Mouse (Mus musculus) G1E-ER4 (cell line): ENCODE measurements around the gene Iqch. TPM values are rescaled to one million over a fixed set of nuclear protein-coding genes. Genes with fewer than 3 reads are reported as not detected.

Source experiments
- GATA1 ChIP-seq: IDR thresholded peaks from one replicate; pipeline ENCODE4 v1.8.0; 2012; ENCODE audit warnings: low read length, inconsistent platforms
- polyA plus RNA-seq: library from polyadenylated mRNA; stranded (reverse); fragments of >175 nt; gene quantifications from 2 replicates; pipeline ENCODE4 v1.2.3, GENCODE M21; 2012

The Iqch gene
- polyA plus RNA-seq, 1 experiment = not detected

DNA sequence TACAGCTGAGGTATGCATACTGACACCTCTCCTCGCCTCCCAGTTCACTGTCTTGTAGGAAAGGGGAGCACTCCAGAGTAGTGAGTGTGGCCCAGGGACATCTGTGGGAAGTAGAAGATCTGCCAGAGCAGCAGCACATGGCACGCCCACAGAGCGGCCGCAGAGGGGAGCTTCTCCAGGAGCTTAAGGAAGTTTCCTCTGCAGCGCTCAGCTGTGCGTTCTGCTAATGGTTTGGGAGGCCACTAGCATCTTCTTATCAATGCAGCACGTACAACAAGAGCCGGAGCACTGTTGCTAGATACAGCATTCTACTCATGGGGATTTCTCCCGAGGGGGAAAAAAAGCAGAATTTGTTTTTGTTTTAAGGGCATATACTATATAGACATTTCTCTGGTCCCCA, 110.0 kb downstream of the Iqch start:
- no peak for TF ChIP-seq GATA1

- no peak for TF ChIP-seq GATA1
Observed at GRCm38 (mm10) chr9:63490521-63491307, 111.6 kb downstream of the Iqch start.

- TF ChIP-seq GATA1 = no peak
Observed at GRCm38 (mm10) chr9:63489156-63489555, 113.1 kb downstream of the Iqch start.

- TF ChIP-seq GATA1 = no peak
Observed at GRCm38 (mm10) chr9:63465561-63465960, 136.7 kb downstream of the Iqch start.

DNA sequence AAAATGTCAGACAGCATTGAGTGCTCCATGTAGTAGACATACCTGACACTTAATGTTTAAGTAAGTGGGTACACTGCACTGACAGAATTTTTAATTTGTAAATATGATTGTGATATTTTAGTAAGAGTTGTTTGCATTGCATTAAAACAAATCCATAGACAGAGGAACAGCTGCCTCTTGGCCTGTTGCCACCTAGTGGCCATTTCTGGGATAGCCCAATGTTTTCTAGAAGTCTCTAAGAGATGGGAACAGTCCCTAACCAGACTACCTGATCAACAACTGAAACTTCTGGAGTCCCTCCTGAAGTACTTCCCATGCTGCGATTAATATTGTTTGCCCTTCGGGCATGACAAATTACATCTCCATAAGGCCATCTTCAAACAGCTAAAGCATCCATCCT, 140.0 kb downstream of the Iqch start:
- no peak for TF ChIP-seq GATA1

- no peak for TF ChIP-seq GATA1
Observed at GRCm38 (mm10) chr9:63456401-63456800, 145.9 kb downstream of the Iqch start.

DNA sequence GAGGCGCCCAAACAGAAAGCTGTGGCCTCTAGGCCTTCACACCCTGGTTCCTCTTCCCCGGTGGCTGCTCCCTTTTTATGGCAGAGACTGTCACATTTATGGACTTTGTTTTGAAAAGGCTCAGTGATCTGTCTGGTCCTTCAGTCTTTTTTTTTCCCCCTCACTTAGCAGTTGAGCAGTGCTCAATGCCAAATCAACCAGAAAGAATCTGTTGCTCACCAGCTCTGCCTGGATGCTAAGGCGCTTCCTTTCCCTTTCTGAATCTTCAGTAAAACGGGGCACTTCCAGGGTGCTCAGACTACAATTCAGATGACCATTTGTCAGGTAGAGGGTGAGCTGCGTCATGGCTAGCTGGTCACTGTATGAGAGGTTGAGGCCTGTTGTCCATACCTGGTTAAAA, 148.0 kb downstream of the Iqch start:
- no peak for TF ChIP-seq GATA1

DNA sequence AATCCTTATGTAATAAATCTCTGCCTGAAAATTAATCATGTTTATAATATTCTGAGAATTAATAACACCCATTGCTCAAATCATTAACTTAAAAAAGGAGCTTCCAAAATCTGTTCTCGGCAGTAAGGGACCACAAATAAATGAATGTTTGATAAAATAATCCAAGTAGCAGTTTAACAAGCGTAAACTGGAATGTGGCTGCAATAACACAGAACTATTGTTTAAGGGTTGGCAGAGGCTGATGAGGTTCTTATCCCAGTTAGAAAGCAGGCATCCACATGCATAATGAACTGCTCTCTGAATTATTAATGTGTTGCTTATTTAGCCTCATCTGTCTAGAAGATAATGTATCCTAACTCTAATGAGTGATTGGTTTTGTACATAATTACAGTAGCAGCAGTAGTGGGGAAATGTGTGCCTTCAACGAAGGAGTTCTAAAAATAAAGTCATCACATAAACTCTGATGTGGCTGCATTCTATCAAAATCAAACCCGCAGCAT, 151.7 kb downstream of the Iqch start:
- no peak for TF ChIP-seq GATA1

- no peak for TF ChIP-seq GATA1
Observed at GRCm38 (mm10) chr9:63443695-63444094, 158.6 kb downstream of the Iqch start.

GRCm38 (mm10) chr9:63430652-63431051, 171.6 kb downstream of the Iqch start:
- TF ChIP-seq GATA1 = no peak

GRCm38 (mm10) chr9:63421096-63421736, 181.1 kb downstream of the Iqch start:
- no peak for TF ChIP-seq GATA1

DNA sequence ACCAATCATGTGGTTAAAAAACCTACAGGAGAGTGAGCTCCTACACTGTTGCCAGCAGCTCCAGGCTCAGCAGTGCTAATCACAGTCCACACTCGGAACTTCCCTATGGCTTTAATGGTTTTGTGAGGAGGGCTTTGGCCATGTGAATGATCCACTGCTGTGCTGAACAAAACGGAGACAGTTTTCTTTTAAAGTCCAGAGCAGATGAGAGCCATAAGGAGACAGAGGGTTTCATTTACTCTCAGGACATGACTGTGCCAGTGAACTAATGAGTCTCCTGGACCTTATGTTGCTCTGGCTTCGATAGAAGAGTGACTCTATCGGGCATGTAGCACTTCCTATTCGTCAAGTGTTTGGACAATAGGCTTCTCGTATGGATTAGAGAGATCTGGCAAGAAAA, 181.9 kb downstream of the Iqch start:
- TF ChIP-seq GATA1 = no peak

- no peak for TF ChIP-seq GATA1
Observed at GRCm38 (mm10) chr9:63400176-63400575, 202.1 kb downstream of the Iqch start.

- TF ChIP-seq GATA1 = no peak
Observed at GRCm38 (mm10) chr9:63399463-63399815, 202.9 kb downstream of the Iqch start.

DNA sequence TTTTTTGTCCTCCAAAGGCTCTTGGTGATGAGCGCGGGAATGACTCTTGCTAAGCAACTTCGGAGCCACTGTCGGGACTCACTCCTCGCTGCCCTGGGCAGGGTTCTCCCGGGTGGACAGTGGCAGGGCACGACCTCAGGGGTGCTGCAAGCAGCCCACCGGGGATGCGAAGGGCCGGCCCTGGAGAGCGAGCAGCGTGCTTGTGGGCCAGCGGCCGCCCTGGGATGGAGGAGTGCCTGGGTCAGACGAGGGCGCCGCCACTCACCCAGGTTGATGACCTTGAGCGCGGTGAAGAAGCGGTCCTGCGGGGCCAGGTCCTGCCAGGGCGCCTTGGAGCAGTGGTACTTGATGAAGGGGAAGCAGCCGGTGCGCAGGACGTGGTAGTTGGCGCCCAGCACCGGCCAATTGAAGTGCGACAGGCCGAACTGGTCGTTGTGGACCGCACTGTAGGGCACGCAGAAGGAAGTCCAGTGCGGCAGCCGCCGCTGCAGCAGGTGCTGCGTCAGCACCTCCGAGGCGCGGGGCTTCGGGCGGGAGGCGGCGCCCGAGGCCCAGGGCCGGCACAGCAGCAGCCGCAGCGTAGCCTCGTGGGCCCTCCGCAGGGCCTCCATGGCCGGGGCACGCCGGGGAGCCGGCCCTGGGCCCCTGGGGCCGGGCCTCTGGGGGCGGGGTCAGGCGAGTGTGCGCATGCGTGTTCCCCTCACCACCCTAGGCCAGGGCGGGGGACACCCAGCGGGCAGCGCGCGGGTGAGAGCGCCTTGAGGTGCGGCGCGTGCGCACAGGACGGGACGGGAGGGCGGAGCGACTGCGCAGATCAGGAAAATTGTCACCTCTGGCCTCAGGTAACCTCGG, 203.5 kb downstream of the Iqch start, which contains the start of gene 2300009A05Rik:
TSS of gene 2300009A05Rik (minus strand) at position 636 of the 852 bp plus-strand sequence.
- TF ChIP-seq GATA1 = no peak

DNA sequence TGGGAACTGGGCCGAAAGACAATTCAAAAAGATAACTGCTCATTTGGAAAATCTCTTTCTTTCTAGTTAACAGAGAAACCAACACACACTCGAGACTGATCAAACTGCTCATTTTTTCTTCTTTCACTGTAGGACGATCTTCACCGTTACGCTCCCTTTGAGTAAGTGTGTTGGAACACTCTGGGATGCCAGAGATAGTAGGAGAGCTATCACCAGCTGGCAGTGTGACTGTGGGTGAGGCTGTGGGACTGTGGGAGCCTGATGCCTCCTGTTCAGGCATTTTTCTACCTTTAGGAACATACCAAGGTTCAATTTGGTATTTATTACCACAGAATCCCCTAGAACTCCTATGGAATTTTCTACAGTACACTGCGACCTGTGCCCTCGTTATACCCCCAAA, 206.7 kb downstream of the Iqch start:
- no peak for TF ChIP-seq GATA1
